Mouse (Mus musculus): ENCODE results near the gene Gak.

Gak gene

DNA sequence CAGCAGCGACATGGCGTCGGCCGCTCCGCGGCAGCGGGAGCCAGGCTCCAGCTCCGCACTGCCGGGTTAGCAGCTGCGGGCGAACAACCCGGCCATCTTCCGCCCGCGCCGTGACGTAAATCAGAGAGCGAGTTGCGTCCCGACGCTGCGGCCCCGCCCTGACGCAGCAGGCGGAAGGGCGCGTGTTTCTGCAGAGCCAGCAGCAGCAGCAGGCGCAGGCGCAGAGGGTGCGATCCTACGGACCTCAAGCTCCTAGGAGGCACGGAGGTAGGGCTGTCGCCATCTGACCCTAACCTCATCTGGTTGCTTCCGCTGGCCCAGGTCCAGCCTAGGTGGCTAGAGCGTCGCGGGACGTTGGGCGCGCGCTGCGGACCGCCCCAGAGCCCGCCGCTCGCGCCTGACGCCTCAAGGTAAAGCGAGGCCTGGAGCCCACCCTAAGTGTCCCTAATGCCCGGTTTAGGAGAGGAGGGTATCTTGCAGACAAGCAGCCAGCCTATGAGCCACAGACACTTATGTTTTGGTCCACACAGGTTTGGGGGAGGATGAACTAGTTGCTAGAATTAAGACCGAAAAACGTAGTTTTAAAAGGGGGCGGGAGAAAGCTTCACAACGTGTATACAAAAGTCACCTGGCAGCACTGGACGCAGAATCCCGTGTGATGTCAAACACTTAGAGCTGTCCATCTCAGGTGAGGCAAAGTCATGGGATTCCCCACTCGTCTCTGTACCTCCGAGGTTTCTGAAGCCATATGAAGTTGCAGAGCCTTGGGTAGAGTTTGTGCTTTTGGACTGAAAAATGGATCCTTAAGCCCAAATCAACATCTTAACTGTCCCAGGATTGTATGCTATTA is at the start of gene Gak, which contains the start of gene Tmem175:
TSS of gene Gak (minus strand) at position 122 of the 850 bp plus-strand sequence.
TSS of gene Tmem175 (plus strand) at position 137 of the 850 bp plus-strand sequence.
- DNase-seq (ENCODE audit: low read depth, low spot score), result peak; percentile 98

DNA sequence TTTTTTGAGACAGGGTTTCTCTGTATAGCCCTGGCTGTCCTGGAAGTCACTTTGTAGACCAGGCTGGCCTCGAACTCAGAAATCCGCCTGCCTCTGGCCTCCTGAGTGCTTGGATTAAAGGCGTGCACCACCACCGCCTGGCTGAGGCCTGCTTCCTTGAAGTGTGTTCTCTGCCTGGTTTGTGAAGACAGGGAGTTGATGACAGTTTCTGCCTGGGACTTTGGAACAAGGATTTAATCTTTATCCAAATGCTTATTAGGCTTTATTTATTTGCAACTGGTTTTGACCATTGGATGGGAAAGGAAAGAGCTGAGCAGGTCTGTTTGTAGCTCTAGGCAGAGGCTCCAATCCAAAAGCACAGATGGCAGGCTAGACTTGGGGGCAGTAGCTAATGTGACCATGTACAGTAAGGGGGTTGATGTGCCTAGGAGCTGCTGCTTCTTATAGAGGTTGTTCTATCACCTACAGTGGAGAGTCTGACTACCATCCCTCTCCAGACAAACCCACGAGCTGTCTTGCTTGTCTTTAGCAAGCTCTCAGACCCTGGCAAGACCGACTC is 48.8 kb upstream of the Gak start:
- DNase-seq (ENCODE audit: low read depth, low spot score), result no peak

DNA sequence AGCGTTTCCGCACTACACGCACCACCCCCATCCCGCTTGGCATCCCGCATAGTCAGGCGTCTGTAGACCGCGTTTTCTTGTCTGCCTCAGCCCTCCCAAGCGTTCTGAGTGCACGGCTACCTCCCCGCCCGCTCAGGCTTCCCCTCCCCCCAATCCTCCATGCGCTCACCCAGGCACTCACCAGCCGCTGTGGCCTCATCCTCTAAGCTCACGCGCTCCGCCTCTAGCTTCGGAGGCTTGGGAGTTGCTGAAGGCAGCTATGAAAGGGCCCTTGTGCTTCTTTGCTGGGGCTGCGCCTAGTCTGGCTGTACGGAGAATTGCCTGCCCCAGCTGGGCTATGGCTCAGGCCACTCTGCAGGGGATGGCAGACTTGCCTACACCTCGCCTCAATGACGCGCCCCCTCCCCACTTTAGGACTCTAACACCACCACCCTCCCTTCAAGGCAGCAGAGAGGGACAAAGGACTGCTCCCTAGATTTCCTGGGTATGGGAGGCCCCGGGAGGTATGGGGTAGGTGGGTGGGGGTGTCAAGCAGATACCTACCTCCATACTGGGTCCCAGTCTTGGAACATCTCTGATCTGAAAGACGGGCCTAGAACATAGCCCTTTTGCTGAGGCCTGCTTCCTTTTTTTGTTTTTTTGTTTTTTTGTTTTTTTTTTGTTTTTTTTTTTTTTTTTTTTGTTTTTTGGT is 48.2 kb upstream of the Gak start:
- peak; percentile 81 for DNase-seq (ENCODE audit: low read depth, low spot score)

DNA sequence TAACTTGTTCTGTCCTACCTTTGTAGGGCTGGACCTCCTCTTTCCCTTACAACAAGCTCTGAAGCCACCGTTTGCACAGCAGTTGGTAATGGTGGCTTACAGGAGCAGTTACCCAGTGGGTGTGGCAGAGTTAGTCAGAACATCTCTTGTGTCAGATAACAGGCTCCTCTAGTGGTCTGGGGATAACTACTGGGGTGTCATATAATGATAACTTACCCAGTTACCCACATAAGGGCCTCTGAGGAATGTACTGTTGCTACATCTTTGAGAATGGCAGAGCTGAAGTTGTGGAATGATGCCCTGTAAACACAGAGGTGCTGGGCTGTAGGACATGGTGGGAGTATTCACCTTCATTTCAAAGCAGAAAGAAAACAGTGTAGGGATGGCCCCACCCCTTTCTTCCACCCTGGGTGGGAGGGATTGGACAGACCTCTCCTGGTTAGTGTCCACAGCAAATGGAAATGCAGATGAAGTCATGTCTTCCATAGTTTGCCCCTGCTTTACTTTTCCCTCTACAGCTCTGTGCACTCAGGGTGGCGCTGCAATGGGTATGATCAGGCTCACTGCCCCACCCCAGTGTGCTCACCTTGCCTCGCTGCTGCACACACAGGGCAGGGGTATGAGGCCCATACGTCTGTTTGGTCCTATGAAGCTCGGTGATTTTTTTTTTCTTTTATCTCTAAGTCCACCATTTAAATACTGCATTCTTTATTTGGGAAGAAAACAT is 47.4 kb upstream of the Gak start:
- no peak for DNase-seq (ENCODE audit: low read depth, low spot score)

DNA sequence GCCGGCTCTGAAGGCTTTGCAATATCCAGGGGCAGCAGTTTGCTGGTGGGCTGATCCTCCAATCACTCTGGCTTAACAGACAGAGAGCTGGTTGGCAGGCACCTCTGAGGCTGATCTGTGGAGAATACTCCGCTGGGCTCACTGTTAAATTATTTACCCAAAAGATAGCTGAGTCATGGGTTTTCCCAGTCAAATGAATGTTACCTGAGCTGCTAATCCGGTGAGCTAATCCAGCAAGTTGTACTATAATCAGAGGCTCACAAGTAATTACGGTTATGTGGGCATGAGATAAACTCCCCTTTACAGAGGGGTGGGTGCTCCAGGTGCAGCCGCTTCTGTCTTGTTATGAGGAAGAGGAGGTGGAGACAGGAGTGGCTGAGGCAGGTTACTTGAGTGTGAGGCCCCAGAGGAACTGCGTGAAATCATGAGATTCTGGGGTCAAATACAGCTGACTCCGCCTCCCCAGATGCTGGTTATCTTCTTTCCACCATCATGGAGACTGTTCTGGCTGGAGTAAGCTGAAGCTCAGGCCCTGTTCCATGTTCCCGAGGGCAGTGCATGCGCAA is 45.8 kb upstream of the Gak start, which contains the start of gene Slc26a1:
TSS of gene Slc26a1 (minus strand) at position 319 of the 566 bp plus-strand sequence.
- DNase-seq (ENCODE audit: low read depth, low spot score), result no peak

DNA sequence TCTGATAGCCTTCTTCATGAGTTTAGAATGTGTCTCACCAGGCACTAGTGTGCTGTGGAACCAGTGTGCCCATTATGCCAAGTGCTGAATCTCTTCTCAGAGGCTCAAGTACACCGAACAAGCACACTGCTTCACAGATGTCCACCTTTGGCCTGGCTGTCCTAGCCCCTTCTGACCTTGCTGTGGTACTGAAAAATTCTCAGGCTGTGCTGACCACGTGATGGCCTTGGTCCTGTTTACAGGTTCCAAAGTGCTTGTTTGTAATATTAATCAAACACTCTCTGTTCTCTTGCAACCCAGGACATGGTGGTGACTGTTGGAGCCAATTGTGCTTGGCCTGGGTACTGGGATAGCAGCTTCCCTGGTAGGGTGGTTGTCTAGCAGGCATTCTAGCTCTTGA is 45.1 kb upstream of the Gak start:
- DNase-seq (ENCODE audit: low read depth, low spot score), result no peak

DNA sequence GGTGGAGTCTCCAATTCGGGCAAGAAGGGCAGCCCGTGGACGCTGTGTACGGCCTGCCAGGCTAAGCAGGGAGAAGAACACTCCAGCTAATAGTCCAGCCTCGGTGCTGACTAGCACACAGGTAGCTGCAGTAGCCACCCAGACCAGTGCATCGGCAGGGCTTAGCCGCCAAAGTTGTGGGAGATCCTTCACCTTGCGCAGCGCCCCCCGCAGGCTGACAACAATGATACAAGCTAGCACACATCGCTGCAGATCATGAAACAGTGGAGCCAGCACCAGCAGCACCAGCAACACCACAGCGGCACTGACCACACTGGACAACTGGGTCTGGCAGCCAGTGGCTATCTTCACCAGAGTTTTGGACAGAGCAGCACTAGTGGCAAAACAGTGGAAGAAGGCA is 42.2 kb upstream of the Gak start:
- peak; percentile 40 for DNase-seq (ENCODE audit: low read depth, low spot score)

DNA sequence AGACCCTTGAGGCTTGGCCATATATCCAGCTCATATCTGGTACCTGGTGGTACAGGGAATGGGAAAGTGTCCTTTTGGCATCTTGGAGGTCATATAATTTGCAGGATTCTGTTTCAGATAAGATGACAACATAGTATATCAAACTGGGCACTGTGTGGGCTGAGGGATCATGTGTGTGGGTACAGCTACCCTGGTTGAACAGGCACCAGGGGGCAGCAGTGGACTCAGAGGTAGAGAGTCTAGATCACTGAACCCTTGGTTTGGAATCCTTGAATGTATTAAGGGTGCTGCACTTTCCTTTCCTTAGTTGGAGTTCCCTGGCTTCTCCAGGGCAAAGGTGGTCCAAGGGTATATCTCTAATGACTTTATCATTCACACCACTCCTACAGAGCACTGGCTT is 41.2 kb upstream of the Gak start:
- peak; percentile 46 for DNase-seq (ENCODE audit: low read depth, low spot score)

DNA sequence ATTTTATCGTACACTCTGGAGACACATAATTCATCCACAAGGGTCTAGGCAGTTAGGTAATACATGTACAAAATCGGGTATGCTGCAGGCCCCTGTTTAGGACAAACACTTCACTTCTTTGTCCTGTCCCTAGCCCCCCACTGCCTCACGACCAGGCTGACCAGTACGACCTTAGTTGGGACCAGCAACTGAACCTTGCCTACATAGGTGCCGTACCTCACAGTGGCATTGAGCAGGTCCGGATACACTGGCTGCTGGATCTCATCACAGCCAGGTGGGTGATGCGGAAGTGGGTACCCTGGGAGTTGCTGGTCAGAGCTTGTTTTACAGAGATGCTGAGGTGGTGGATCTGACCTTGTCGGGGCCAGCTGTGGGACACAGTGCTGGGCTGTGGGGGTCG is 40.4 kb upstream of the Gak start:
- no peak for DNase-seq (ENCODE audit: low read depth, low spot score)

DNA sequence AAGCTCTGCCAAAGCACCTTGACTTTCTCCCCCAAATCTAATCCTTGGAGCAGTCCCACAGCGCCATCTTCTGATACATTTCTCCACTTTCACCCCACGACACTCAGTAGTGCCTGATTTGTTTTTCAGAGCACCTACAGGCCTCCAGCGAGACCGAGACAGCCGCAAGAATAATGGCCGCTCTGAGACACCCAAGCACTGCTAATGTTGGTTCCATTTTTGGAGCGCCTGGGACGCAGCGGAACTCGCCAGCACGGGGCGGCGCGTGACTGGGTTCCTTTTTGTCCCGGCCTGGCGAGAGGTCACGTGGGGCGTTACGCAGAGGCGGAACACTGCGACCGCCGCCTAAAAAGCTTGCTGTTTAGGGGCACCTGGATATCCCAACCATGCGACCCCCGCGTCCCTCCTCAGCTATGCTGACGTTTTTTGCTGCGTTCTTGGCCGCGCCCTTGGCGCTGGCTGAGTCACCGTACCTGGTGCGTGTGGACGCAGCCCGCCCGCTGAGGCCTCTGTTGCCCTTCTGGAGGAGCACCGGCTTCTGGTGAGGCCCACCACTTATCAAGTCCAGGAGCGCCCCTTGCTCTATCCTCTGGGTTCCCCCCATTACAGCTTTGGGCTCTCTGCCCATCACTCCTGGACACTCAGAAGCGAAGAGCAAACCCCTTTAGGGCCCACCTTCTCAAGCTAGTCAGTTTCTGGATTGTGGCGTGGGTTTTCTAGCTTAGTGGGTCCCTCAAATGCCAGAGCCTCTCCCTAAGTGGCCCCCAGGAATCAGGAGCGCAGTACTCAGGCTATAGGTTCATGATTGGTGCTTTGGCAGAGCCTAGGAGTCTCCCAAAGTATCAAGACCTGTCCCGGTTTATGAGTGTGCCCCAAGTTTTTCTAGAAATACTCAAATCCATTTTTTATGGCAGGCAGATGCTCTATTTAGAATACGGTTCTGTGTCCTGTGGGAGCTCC is 39.7 kb upstream of the Gak start, which contains the start of gene Dgkq:
TSS of gene Dgkq (minus strand) at position 696 of the 960 bp plus-strand sequence.
- DNase-seq (ENCODE audit: low read depth, low spot score), result peak; percentile 87

DNA sequence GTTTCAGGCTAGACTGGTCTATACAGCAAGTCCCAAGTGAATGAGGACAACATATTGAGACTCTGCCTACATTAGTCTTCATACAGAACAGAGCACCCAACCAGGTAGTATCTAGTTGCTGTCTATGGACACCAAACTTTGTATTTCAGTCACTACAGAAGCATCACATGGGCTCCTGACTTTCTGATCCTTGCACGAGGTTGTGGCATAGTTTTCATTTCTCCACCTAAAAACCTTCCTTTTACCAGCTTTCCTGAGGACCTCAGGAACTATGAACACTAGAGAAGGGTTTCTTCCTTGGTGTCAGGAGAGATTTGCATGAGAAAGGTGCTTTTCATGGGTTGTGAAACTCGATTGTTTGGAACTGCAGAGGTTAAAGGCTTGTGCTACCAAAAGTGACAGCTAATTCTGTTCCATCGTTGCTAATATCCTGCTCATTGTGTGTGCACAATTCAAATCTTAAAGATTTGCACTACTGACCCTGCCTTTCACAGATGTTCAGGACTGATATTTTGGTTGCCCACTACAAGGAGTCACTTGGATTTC is 38.9 kb upstream of the Gak start:
- DNase-seq (ENCODE audit: low read depth, low spot score), result peak; percentile 62

DNA sequence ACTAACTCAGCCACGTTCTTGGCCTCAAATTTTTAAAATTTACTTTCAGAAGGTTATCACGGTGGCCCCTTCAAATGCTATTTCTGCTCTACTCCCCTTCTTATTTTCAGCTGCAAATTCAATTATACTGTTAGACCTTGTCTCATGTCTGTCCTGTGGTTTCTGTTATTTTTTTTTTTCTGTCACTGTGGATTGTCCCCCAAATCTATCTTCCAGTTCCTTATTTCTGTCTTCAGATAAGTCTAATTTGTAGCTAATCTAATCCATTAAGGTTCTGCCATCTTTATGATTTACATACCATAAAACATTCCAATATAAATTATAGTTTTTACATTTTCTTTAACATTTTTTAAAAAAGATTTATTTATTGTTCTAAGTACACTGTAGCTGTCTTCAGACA is 37.8 kb upstream of the Gak start:
- no peak for DNase-seq (ENCODE audit: low read depth, low spot score)

DNA sequence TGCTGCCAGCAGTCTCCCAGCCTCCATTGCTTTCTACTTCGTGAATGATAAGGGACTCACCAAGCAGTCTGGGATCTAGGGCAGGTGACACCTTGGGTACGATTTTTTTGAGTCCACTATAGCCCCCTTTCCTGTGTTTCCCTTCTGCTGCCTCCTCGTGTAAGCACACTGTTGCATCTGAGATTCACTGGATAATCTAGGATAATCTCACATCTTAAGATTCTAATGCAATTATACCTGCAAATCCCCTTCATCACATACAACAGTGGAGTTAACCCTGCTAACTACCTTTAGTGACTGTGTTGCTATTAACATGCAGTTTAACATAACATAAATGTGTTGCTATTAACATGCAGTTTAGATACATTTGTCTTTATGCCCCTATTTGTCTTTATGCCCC is 35.5 kb upstream of the Gak start:
- DNase-seq (ENCODE audit: low read depth, low spot score), result no peak

DNA sequence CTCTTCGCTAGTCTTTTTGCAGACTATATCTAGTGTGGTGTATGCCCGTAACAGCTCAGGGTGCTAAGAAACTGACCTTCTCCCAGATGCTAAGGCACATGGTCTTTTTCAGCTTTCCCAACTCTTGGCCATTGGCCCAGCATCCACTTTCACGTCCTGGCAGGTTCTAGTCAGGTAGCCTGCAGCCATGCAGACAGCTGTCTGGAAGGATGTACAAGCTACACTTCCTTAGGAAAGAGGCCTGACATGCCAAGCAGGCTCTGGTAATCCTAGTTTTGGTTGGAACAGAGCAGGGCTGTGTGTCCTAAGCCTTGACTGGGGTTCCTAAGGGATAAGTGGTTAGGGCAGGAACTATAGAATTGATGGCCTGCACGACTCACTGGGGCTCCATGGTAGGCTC is 33.2 kb upstream of the Gak start:
- DNase-seq (ENCODE audit: low read depth, low spot score), result no peak

DNA sequence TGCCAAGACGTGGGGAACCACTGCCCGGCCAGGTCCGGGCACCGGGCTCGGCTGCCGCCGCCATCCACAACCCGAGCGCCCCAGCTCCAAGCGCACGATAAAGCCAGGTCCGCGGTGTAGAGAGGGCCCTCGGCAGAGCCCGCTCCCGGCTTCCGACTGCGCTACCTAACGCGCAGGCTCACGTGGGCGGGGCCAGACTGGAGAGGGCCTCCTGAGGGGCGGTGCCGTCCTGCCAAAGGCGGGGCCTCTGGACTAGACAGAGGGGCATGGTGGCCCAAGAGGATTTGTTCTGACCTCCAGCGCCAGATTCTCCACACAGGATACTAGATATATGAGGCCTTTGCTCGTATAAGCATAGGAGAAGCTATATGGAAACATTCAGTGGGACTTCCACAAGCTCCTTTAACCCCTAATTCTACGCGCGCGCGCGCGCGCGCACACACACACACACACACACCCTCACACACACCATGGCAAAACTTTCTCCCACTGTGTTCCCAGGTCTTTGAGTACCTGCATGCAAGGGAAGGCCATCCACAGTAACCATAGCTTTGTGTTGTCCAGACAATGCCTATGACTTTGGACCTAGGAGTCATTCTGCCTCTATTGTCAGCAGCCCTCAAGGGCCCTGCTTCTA is 31.2 kb upstream of the Gak start:
- peak; percentile 97 for DNase-seq (ENCODE audit: low read depth, low spot score)

DNA sequence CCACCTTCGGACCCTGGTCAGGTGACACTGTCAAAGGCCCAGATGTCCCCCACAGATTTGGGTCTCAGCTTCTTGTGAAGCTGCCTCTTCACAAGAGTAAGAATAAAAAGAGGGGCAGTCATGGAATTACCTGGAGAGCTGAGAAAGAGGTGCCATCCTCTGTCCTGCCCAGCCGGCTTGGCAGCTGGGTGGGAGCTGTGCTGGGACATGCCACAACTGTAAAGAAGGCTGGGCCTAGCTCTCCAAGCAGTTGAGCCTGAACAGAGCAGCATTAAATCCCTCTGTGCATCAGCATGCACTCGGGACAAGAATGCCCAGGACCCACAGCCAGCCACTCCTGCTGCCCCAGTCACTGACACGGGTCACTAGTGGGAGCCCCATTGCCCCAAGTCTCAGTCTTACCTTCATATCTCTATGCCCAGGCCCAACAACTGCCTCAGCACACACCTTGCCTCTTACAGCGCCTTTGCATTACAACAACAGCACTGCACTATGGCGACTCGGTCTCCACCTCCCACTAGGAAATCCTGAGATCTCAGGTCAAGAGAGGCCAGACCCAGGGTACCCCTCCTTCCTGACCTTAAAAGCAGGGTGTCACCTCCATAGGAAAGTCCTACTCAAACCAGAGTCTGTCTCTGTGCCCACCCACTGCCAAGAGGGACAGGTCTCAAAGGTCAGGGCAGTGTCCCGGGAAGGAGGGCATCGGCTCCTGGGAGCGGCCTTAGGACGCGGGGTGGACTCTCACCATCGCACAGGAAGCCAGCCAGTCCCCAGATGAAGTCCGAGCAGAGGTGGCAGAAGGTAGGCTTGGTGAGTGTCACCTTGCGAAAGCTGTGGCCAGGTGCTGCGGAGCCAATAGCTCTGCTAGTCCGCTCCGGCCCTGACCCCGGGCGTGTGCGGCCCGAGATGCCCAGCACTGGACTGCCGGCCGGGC is 30.4 kb upstream of the Gak start, which contains the start of gene Idua:
TSS of gene Idua (plus strand) at position 634 of the 934 bp plus-strand sequence.
- DNase-seq (ENCODE audit: low read depth, low spot score), result peak; percentile 27

DNA sequence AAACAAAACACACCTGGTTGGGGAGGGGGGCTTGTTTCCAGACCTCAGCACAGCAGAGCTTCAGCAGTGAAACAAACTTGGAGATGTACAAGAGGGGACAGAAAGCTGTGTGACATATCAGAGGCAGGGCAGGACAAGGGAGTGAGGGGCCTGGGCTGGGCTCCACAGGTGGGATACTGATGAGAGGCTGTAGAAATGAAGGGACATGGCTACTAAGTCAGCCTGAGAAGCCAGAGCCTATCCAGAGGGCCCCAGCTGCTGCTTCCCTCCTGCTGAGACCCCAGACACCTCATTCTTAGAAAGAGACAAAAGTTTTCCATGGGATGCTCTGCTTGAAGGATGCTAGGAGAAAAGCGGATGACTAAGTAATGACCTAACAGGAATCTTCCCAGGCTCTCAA is 29.1 kb upstream of the Gak start:
- DNase-seq (ENCODE audit: low read depth, low spot score), result no peak

DNA sequence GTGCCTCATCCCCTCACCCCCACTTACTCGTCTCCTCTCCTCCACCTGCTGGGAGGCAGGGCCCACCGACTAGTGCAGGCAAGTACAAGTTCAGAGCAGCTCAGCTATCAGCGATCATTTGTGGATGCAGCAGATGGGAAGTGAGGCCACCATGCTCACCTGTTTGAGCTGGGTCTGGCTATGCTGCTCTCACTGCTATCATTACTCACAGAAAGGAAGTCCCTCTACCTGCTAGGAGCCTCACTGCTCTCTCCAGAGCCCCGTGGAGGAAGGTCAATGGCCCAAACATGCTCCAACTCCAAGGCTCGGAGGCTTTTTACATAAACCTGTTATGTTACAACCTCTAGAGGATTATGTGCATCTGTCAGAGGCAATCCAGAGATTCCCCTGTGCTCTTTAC is 27.9 kb upstream of the Gak start:
- DNase-seq (ENCODE audit: low read depth, low spot score), result no peak
